Mouse (Mus musculus): ENCODE data around the gene Pgbd5.
A peak's percentile ranks its signal among the peaks of the same experiment; 100 is the strongest.

- TF ChIP-seq POLR2A (IDR thresholded peaks at IDR 0.05; ENCODE audit: insufficient read depth, low read depth, low read length) (no peak), CTCF (IDR thresholded peaks at IDR 0.05; ENCODE audit: insufficient read depth, low read depth, low read length) (peak; percentile 71)
Observed at GRCm38 (mm10) chr8:124398843-124399402, 40.5 kb downstream of the Pgbd5 start.

Data from olfactory bulb, adult 2 months (tissue).